Mouse (Mus musculus) cortical plate, adult 2 months (tissue): ENCODE measurements at regions not wholly inside any gene's neighbourhood (a gene's known extent, or its start where the extent isn't known, plus 50 kb on each side); places are given as distances from the start of the nearest gene placed in this dataset.

Source experiments
- H3K27ac ChIP-seq: fragments of 200-500 bp; 2 replicates; pipeline ENCODE4 v1.5.1; 2012; ENCODE audit warnings: low read length, control low read depth, inconsistent platforms; ENCODE audit not compliant: insufficient read depth
- H3K4me1 ChIP-seq: fragments of 200-500 bp; 2 replicates; pipeline ENCODE4 v1.6.1; 2011; ENCODE audit warnings: low read length; ENCODE audit not compliant: control insufficient read depth, insufficient read depth
- H3K4me3 ChIP-seq: fragments of 200-500 bp; 2 replicates; pipeline ENCODE4 v1.5.1; 2011; ENCODE audit warnings: mild to moderate bottlenecking, low read length, control low read depth; ENCODE audit not compliant: insufficient read depth
- CTCF ChIP-seq: fragments of 200-500 bp; IDR thresholded peaks from 2 replicates; pipeline ENCODE4 v1.5.1; 2011; ENCODE audit warnings: mild to moderate bottlenecking, control low read depth, low read length; ENCODE audit not compliant: insufficient read depth; ENCODE audit errors: extremely low read depth
- POLR2A ChIP-seq: fragments of 200-500 bp; IDR thresholded peaks from 2 replicates; pipeline ENCODE4 v1.6.1; 2011; ENCODE audit warnings: mild to moderate bottlenecking, low read length, control low read depth; ENCODE audit not compliant: insufficient read depth; ENCODE audit errors: extremely low read depth

DNA sequence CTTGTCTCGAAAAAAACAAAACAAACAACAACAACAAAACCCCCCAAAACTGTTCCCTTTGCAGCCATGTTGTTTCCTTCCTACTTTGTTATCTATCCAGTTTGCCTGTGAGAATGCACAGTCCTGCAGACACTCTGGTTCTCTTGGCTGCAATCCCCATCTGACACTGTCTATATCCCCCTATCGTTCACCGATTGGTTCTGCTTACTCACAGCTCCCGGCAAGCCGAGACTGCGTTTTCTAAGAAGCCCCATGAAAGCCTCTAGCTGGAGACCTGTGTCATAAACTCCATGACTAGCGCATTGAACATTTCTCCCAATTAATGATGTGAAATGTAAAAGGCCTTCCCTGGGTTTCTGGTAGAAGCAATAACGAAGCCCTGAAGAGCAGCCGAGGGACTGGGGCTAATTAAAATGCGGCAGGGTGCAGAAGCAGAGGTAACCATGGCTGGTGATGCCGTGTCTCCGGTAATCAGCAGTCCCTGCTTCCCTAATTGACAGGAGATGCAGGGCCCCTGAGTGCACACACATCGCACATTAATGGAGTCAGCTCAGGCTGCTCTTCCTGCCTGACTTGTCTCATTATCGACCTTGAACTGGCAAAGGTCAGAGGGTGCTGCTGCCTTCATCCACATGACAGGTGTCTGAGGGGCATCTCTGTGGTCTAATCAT lies 349.2 kb downstream of the Rnf144b start:
- H3K27ac ChIP-seq = no peak overlapping the region

DNA sequence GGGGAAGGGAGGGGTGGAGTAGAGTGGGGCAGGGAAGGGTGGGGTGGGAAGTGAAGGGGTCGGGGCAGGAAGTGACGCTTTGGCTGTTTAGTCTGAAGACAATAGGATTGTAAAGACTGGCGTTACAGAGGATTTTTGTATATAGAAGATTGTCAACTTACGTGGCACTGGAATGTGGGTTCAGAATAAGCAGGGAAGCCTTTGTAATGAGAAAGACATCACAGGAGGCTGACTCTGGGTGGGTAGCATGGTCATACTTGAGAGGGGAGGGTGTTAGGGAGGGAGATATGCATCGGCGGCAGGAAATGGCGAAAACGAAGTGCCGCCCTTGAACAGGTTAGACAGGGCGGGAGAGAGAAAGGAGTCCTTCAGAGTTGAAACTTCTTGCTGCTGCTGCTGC lies 357.7 kb downstream of the Rnf144b start:
- Histone ChIP-seq H3K27ac (no peak overlapping the region), H3K4me1 (no peaks in the 10 kb centered on the region), H3K4me3 (no peak overlapping the region)
- TF ChIP-seq POLR2A (no peak), CTCF (no peak)

More for the DNA sequence above, 349.2 kb downstream of the Rnf144b start:
- Histone ChIP-seq H3K4me3 (no peak overlapping the region), H3K4me1 (no peaks in the 10 kb centered on the region)
- no peak for TF ChIP-seq CTCF
- TF ChIP-seq POLR2A = no peak

DNA sequence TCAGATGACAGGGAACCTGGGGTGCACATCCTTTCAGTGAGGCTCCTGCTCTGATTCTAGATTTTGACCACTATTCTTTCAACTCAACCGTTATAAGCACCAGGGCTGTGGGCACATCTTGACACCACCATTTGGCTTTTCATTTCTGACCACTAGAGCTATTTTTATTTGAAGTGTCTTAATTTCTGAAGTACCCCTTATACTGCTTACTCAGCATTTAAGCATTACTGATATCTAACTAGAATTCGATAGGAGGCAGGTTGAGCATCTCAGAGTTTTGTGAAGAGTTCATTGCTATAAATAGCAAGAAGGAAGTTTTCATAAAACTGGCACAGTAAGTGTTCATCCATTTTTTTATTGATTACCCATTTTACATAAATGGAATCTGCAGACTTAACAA lies 362.4 kb downstream of the Rnf144b start:
- Histone ChIP-seq H3K4me3 (no peak overlapping the region), H3K27ac (no peak overlapping the region), H3K4me1 (no peaks in the 10 kb centered on the region)
- TF ChIP-seq CTCF (no peak), POLR2A (no peak)

DNA sequence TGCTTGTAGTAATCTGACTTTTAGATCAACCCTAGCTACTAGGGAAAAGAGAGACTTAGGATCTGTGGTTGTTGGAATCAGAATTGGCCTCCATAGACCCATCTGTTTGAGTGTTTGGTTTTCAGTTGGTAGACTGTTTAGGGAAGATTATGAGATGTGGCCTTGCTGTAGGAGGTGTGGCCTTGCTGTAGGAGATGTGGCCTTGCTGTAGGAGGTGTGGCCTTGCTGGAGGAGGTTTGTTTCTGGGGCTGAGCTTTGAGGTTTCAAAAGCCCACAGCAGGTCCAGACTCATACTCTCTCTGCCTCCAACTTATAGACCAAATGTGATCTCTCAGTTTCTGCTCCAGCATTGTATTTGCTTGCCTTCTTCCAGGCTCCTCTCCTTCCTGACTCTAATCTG lies 363.7 kb downstream of the Rnf144b start:
- Histone ChIP-seq H3K4me3 (no peak overlapping the region), H3K27ac (no peak overlapping the region), H3K4me1 (no peaks in the 10 kb centered on the region)
- TF ChIP-seq CTCF (no peak), POLR2A (no peak)

DNA sequence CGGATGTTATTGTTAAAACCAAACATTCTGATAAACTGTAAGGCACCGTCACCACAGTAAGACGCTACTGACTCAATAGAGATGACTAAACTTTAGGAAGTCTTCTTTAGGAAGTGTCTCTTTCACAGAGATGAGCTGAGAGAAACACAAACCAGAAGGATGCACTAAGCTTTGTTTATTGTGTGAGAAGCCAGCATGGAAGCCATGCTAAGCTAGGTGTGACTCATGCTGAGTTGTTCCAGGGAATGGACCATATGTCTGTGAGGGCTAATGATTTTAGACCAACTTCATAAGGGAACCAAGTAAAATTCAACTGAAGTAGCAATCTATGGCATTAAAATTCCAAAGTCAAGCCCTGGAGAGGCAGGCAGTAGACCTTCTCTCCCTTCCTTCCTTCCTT lies 364.2 kb downstream of the Rnf144b start:
- no peak overlapping the region for H3K4me3 ChIP-seq
- no peak overlapping the region for H3K27ac ChIP-seq
- H3K4me1 ChIP-seq = no peaks in the 10 kb centered on the region
- no peak for TF ChIP-seq POLR2A
- TF ChIP-seq CTCF = no peak

DNA sequence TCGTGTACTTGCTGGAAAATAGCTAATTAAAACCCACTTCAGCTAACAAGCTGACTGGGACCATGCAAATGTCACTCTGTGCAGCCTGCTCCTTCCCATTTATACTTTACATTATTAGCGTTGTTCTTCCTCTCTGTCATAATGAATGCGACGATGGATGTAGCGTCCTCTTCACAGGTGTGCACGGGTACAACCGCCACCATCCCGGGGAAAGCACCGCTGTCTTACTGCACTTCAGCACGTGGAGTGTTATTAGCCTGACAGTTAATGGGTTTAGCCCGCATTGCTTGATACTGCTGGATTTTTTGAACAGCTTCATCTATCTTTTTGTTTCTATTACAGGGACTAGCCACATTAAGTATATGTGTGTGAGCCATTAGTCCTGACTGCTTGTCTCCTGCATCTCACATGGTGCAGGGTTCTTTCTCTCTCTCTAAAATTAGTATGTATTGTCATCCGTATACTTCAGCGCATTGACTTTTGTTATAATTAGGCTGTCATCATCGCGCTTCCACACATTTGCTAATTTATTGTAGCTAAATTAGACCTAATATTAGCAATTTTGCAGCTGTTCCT lies 383.0 kb downstream of the Rnf144b start:
- TF ChIP-seq POLR2A (no peak), CTCF (no peak)
- H3K27ac ChIP-seq = no peak overlapping the region
- no peaks in the 10 kb centered on the region for H3K4me1 ChIP-seq
- no peak overlapping the region for H3K4me3 ChIP-seq

DNA sequence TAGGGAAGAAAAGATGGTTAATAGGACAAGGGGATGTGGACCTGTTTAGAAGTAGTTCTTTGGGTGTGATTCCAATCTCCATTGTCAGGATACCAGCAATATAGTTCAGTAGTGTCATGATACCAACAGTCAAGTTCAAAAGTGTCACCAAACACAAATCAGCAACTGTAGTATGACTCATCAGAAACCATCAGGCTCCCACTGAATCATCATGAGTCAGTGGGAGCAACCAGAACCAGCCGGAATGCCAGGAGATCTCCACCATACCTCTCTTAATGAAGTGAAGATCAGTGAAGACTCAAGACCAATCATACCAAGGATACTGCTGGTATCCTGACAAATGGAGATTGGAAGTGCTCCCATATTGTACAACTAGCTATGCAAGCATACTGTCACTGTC lies 410.5 kb downstream of the Rnf144b start:
- TF ChIP-seq CTCF (no peak), POLR2A (no peak)
- no peak overlapping the region for H3K27ac ChIP-seq
- H3K4me1 ChIP-seq = no peaks in the 10 kb centered on the region
- H3K4me3 ChIP-seq = no peak overlapping the region

DNA sequence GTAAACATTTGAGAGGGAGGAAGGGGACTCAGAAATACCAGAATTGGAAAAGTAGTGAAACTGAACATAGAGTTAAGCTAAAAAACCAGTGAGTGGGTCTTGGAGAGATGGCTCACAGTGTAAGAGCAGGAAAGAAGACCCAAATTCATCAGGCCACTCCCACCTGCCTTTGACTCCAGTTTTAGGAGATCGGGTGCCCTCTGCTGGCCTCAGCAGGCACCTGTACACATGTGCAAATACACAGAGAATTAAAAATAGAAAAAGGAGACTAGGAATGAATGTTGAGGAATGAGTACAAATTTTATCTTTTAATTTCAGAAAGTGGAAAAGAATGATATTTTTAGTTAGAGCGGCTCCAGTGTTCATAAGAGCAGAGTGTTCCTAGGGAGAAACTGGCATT lies 414.7 kb downstream of the Rnf144b start:
- Histone ChIP-seq H3K4me1 (no peaks in the 10 kb centered on the region), H3K4me3 (no peak overlapping the region), H3K27ac (no peak overlapping the region)
- TF ChIP-seq POLR2A (no peak), CTCF (no peak)

DNA sequence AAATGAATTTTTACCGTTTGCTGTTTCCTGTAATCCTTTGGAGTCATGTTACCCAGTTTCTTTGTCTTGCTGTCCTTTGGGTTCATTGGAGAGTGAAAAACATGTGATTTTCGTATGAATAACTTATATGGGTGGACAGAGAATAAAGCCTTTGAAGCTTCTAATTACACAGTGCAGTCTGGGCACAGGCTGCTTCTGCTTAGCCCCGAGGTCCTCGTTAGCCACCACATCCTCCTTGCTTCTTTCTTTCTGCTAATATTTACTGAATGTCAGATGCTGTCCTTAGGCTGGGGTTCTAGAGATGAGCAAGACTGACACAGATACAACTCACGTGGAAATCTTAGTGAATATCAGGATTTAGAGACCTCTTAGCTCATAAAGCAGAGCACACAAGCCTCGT lies 427.2 kb downstream of the Rnf144b start:
- no peak overlapping the region for H3K4me3 ChIP-seq
- no peak overlapping the region for H3K27ac ChIP-seq
- TF ChIP-seq CTCF (no peak), POLR2A (no peak)
- H3K4me1 ChIP-seq = no peaks in the 10 kb centered on the region

DNA sequence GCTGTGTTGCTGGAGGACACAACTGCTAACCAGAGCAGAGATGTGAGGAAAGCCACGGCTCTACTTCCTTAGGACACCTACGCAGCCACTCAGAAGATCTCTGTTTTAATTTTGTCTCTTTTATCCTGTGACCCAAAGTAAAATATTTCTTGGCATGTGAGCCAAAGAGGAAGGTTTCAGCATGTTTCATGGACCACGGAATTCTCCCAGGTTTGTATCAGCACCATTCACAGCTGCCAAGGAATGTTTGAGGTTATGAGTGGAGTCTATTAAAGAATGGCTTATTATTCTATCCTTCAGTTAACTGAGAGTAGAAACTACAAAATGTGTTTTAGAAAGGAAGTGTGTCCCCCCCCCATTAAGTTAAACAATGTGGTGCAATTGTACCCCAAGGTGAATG lies 429.8 kb downstream of the Rnf144b start:
- H3K27ac ChIP-seq = no peak overlapping the region
- no peak overlapping the region for H3K4me3 ChIP-seq
- no peak for TF ChIP-seq CTCF
- no peak for TF ChIP-seq POLR2A
- no peaks in the 10 kb centered on the region for H3K4me1 ChIP-seq
